Mouse (Mus musculus): ENCODE data around the gene Sufu.

GRCm38 (mm10) chr19:46349550-46349949 is 47.1 kb upstream of the Sufu start:
- TF ChIP-seq GATA2 (IDR thresholded peaks at IDR 0.05; ENCODE audit: borderline replicate concordance, low read depth, low read length) (no peak), CTCF (IDR thresholded peaks at IDR 0.05; ENCODE audit: low read depth, low read length) (no peak), GATA1 (IDR thresholded peaks at IDR 0.05; ENCODE audit: borderline replicate concordance, low read length) (no peak), TAL1 (conservative IDR thresholded peaks at IDR 0.05; ENCODE audit: low read depth, low read length) (no peak), POLR2AphosphoS5 (IDR thresholded peaks at IDR 0.05; ENCODE audit: insufficient replicate concordance, low read depth, low read length) (no peak)
